Mouse (Mus musculus) ES-E14 (cell line): Measurements from ENCODE around the gene Pid1. TPM values are rescaled to one million over a fixed set of nuclear protein-coding genes. Genes with fewer than 3 reads are reported as not detected.

Experiments used
- DNase-seq: peaks from one replicate; pipeline ENCODE4 v3.0.0-alpha.2; 2013; ENCODE audit warnings: low read depth, low spot score
- H3K27ac ChIP-seq: 2 replicates; pipeline ENCODE4 v1.5.1; 2012; ENCODE audit warnings: low read depth, mild to moderate bottlenecking, low read length, moderate library complexity, mixed read lengths; ENCODE audit not compliant: poor library complexity, insufficient read depth, severe bottlenecking
- H3K36me3 ChIP-seq: 2 replicates; pipeline ENCODE4 v1.6.1; 2012; ENCODE audit warnings: mild to moderate bottlenecking, low read length, moderate library complexity, mixed read lengths; ENCODE audit not compliant: control insufficient read depth, poor library complexity, insufficient read depth, severe bottlenecking
- H3K4me1 ChIP-seq, 2 experiments: fragments of 150-350 bp in 1 of 2; sonication (generic) in 1 of 2; 2 replicates each; pipeline ENCODE4 v1.6.1; 2012; ENCODE audit warnings: low read length in 2 of 2, mild to moderate bottlenecking in 1 of 2, mixed read lengths in 1 of 2; ENCODE audit not compliant: control insufficient read depth in 2 of 2, insufficient read depth in 2 of 2, poor library complexity in 1 of 2
- H3K4me3 ChIP-seq, 2 experiments: fragments of 150-350 bp in 1 of 2; sonication (generic) in 1 of 2; 2 replicates each; pipeline ENCODE4 v1.5.1; 2012; ENCODE audit warnings: low read length in 2 of 2, low read depth in 1 of 2, mild to moderate bottlenecking in 1 of 2, mixed read lengths in 1 of 2; ENCODE audit not compliant: insufficient read depth in 1 of 2, poor library complexity in 1 of 2, severe bottlenecking in 1 of 2
- H3K9ac ChIP-seq: 2 replicates; pipeline ENCODE4 v1.6.1; 2012; ENCODE audit warnings: low read depth, mild to moderate bottlenecking, low read length, mixed read lengths; ENCODE audit not compliant: poor library complexity, insufficient read depth, severe bottlenecking
- H3K9me3 ChIP-seq: fragments of 150-350 bp; sonication (generic); 2 replicates; pipeline ENCODE4 v1.6.1; 2012; ENCODE audit warnings: low read depth, mild to moderate bottlenecking, low read length; ENCODE audit not compliant: control insufficient read depth, insufficient read depth
- CHD2 ChIP-seq: IDR thresholded peaks from 2 replicates; pipeline ENCODE4 v1.6.1; 2014; ENCODE audit warnings: mild to moderate bottlenecking, low read depth, low read length, inconsistent platforms
- HCFC1 ChIP-seq: IDR thresholded peaks from 2 replicates; pipeline ENCODE4 v1.6.1; 2012; ENCODE audit warnings: low read length, inconsistent platforms, borderline replicate concordance; ENCODE audit not compliant: insufficient read depth
- MAFK ChIP-seq: IDR thresholded peaks from 2 replicates; pipeline ENCODE4 v1.6.1; 2014; ENCODE audit warnings: mild to moderate bottlenecking, low read depth, low read length, inconsistent platforms; ENCODE audit not compliant: insufficient read depth
- ZC3H11A ChIP-seq: IDR thresholded peaks from 2 replicates; pipeline ENCODE4 v1.6.1; 2012; ENCODE audit warnings: low read depth, mild to moderate bottlenecking, inconsistent platforms, low read length, borderline replicate concordance
- ZNF384 ChIP-seq: IDR thresholded peaks from 2 replicates; pipeline ENCODE4 v1.6.1; 2012; ENCODE audit warnings: low read depth, low read length, inconsistent platforms
- in situ Hi-C, 2 experiments: fragments of 600-800 bp; cut with MboI; formaldehyde crosslinking; loops; one replicate each; pipeline ENCODE4 v1.15.1; 2025; ENCODE audit warnings: low sequenced_read_pairs in 2 of 2, inconsistent platforms in 1 of 2; ENCODE audit not compliant: unreplicated experiment in 2 of 2
- total RNA-seq: library from RNA; depleted of rRNA; stranded (reverse); fragments of 300-350 nt; gene quantifications from 2 replicates; pipeline ENCODE4 v1.2.3, GENCODE M21; 2012

Gene Pid1
- total RNA-seq, 1 experiment: 13.3 TPM

GRCm38 (mm10) chr1:84240203-84240602 is 123.8 kb downstream of the Pid1 start:
- no peak for DNase-seq
- no peaks in the 10 kb centered on the region for H3K9me3 ChIP-seq
- H3K4me1 ChIP-seq: no peaks in the 10 kb centered on the region
- no peak overlapping the region for H3K27ac ChIP-seq
- H3K36me3 ChIP-seq: no peaks in the 10 kb centered on the region
- in situ Hi-C loops: no loop called here
- no peak overlapping the region for H3K4me3 ChIP-seq
- TF ChIP-seq ZNF384 (no peak), HCFC1 (no peak), ZC3H11A (no peak), CHD2 (no peak), MAFK (no peak)
- H3K9ac ChIP-seq: no peak overlapping the region

GRCm38 (mm10) chr1:84230431-84230830 is 133.5 kb downstream of the Pid1 start:
- Histone ChIP-seq H3K9ac (no peak overlapping the region), H3K9me3 (no peaks in the 10 kb centered on the region), H3K4me3 (no peak overlapping the region), H3K27ac (no peak overlapping the region), H3K36me3 (no peaks in the 10 kb centered on the region), H3K4me1 (peaks cover 0 to 4% of the 10 kb centered on the region in 2 experiments; a peak in 1 of 4 replicates)
- TF ChIP-seq CHD2 (no peak), ZNF384 (no peak), ZC3H11A (no peak), HCFC1 (no peak), MAFK (no peak)
- DNase-seq: no peak
- in situ Hi-C loops: no loop called here

- Histone ChIP-seq H3K4me3 (no peak overlapping the region), H3K4me1 (peaks cover 0 to 4% of the 10 kb centered on the region in 2 experiments; a peak in 1 of 4 replicates), H3K27ac (no peak overlapping the region), H3K9ac (no peak overlapping the region), H3K36me3 (no peaks in the 10 kb centered on the region), H3K9me3 (no peaks in the 10 kb centered on the region)
- in situ Hi-C loops: no loop called here
- no peak for TF ChIP-seq ZC3H11A
- no peak for TF ChIP-seq HCFC1
- TF ChIP-seq CHD2: no peak
- TF ChIP-seq ZNF384: no peak
- no peak for TF ChIP-seq MAFK
- DNase-seq: no peak
These were observed 138.4 kb downstream of the Pid1 start for GRCm38 (mm10) chr1:84225626-84226025.

- Histone ChIP-seq H3K27ac (no peak overlapping the region), H3K36me3 (no peaks in the 10 kb centered on the region), H3K9me3 (no peaks in the 10 kb centered on the region), H3K4me1 (peaks cover 0 to 6% of the 10 kb centered on the region in 2 experiments; a peak in 2 of 4 replicates), H3K9ac (no peak overlapping the region), H3K4me3 (no peak overlapping the region)
- no peak for TF ChIP-seq CHD2
- no peak for TF ChIP-seq HCFC1
- TF ChIP-seq ZNF384: no peak
- TF ChIP-seq ZC3H11A: no peak
- TF ChIP-seq MAFK: no peak
- in situ Hi-C loops: no loop called here
- no peak for DNase-seq
These were observed 141.9 kb downstream of the Pid1 start for GRCm38 (mm10) chr1:84222051-84222450.

GRCm38 (mm10) chr1:84218605-84219004 is 145.4 kb downstream of the Pid1 start:
- Histone ChIP-seq H3K4me1 (peaks cover 0 to 2% of the 10 kb centered on the region in 2 experiments; a peak in 2 of 4 replicates), H3K9me3 (no peaks in the 10 kb centered on the region), H3K9ac (no peak overlapping the region), H3K27ac (no peak overlapping the region), H3K4me3 (no peak overlapping the region), H3K36me3 (no peaks in the 10 kb centered on the region)
- TF ChIP-seq CHD2: no peak
- no peak for TF ChIP-seq ZNF384
- TF ChIP-seq ZC3H11A: no peak
- TF ChIP-seq MAFK: no peak
- no peak for TF ChIP-seq HCFC1
- in situ Hi-C loops: no loop called here
- no peak for DNase-seq
